Mouse (Mus musculus) C2C12 (cell line): ENCODE measurements around the gene Cnot8.

Experiments
- CEBPB ChIP-seq: IDR thresholded peaks from one replicate; pipeline ENCODE4 v1.6.1; 2011; ENCODE audit warnings: low read depth, mild to moderate bottlenecking, control low read depth, moderate library complexity
- CTCF ChIP-seq: IDR thresholded peaks from one replicate; pipeline ENCODE4 v1.5.1; 2011; ENCODE audit not compliant: control insufficient read depth, insufficient read depth, insufficient read length
- FOSL1 ChIP-seq: IDR thresholded peaks from one replicate; pipeline ENCODE4 v1.8.0; 2011; ENCODE audit warnings: mild to moderate bottlenecking, low read length; ENCODE audit not compliant: poor library complexity, insufficient read depth, severe bottlenecking
- MAX ChIP-seq: IDR thresholded peaks from one replicate; pipeline ENCODE4 v1.6.1; 2011; ENCODE audit warnings: mild to moderate bottlenecking, control low read depth
- MYOD1 ChIP-seq: IDR thresholded peaks from one replicate; pipeline ENCODE4 v1.6.1; 2011; ENCODE audit warnings: low read depth; ENCODE audit not compliant: control insufficient read depth, insufficient read length
- USF1 ChIP-seq: IDR thresholded peaks from one replicate; pipeline ENCODE4 v1.6.1; 2011; ENCODE audit warnings: low read depth, mild to moderate bottlenecking, control low read depth, moderate library complexity

- TF ChIP-seq CTCF (no peak), MAX (no peak), MYOD1 (no peak), USF1 (no peak), FOSL1 (no peak), CEBPB (no peak)
Measured at GRCm38 (mm10) chr11:58123711-58124110, 19.8 kb downstream of the Cnot8 start.
